ENCODE assay signal across 9 mouse cellular contexts in genomic region chr17:14524426-14525236, GRCm38 (mm10).
A peak's percentile ranks its signal among the peaks of the same experiment; 100 is the strongest.
DNase-seq lines count a peak whose midpoint lies in the region; ATAC-seq and TF ChIP-seq lines count a peak whose summit lies in the region.
"Had no signal": no experiment of that assay in that cellular context is flagged by ENCODE, and none has a peak within 500 bp of the region (broad histone marks: within the 10 kb centered on the region; RNA-seq: fewer than 3 reads in every experiment).

No protein-coding gene starts in this region.

- H3K4me1 ChIP-seq in heart, embryonic 12.5 days (replicated peaks), result peaks cover 3% of the 10 kb centered on the region; the same call in 1 of the 2 replicates
- H3K4me1 ChIP-seq in MEL (ENCODE audit: control insufficient read depth in 1 of 2, insufficient read depth in 2 of 2, low read length in 2 of 2), result no peaks in the 10 kb centered on the region
- no peaks in the 10 kb centered on the region for H3K4me1 ChIP-seq in heart, embryonic 10.5 days
- no peaks in the 10 kb centered on the region for H3K4me1 ChIP-seq in lung, postnatal 0 days (ENCODE audit: insufficient read depth, low read depth, low read length)

- no peaks in the 10 kb centered on the region for H3K79me2 ChIP-seq in MEL (ENCODE audit: control insufficient read depth, insufficient read depth, low read length, poor library complexity)

- no peak for ATAC-seq in heart, embryonic 12.5 days (ENCODE audit: insufficient number of reproducible peaks, low FRiP score)
- no peak for ATAC-seq in lung, postnatal 0 days

- H3K9me3 ChIP-seq in heart, embryonic 12.5 days (replicated peaks), result no peaks in the 10 kb centered on the region
- no peaks in the 10 kb centered on the region for H3K9me3 ChIP-seq in MEL (replicated peaks; ENCODE audit: insufficient read depth, low read length)
- H3K9me3 ChIP-seq in heart, embryonic 10.5 days, result no peaks in the 10 kb centered on the region
- no peaks in the 10 kb centered on the region for H3K9me3 ChIP-seq in lung, postnatal 0 days (ENCODE audit: low read length)
- H3K9me3 ChIP-seq: limb, embryonic 15.5 days had no signal

- DNase-seq in heart, adult 11 months, result peak; percentile 66
- peak; percentile 75 for DNase-seq in MEL (ENCODE audit: low read depth, low spot score)
- peak; percentile 51 to 66 for DNase-seq in cerebellum, postnatal 36 days
- peak; percentile 72 for DNase-seq in heart, embryonic 10.5 days (ENCODE audit: low spot score)
- DNase-seq in kidney, postnatal 14 days, result peak; percentile 66
- peak; percentile 83 for DNase-seq in lung, postnatal 0 days (ENCODE audit: low spot score)
- DNase-seq in right cerebral cortex, postnatal 4 days, result peak; percentile 86

- no peak for TF ChIP-seq EP300 in MEL (IDR thresholded peaks at IDR 0.05; ENCODE audit: low read depth in 1 of 2, low read length in 2 of 2)
- TF ChIP-seq EP300 in lung, postnatal 0 days (IDR thresholded peaks at IDR 0.05), result no peak

- no peaks in the 10 kb centered on the region for H3K36me3 ChIP-seq in heart, embryonic 12.5 days
- H3K36me3 ChIP-seq in MEL (ENCODE audit: control insufficient read depth in 1 of 2, insufficient read depth in 2 of 2, low read length in 2 of 2), result no peaks in the 10 kb centered on the region
- H3K36me3 ChIP-seq in heart, embryonic 10.5 days, result no peaks in the 10 kb centered on the region
- H3K36me3 ChIP-seq in lung, postnatal 0 days (ENCODE audit: insufficient read depth, low read length), result no peaks in the 10 kb centered on the region
- H3K36me3 ChIP-seq: limb, embryonic 15.5 days had no signal

- H3K27me3 ChIP-seq in heart, embryonic 12.5 days (replicated peaks), result peaks cover 42% of the 10 kb centered on the region
- no peaks in the 10 kb centered on the region for H3K27me3 ChIP-seq in MEL (ENCODE audit: control insufficient read depth in 1 of 2, insufficient read depth in 2 of 2, low read length in 2 of 2)
- peaks cover 36% of the 10 kb centered on the region for H3K27me3 ChIP-seq in heart, embryonic 10.5 days (ENCODE audit: insufficient read depth, poor library complexity, severe bottlenecking)
- no peaks in the 10 kb centered on the region for H3K27me3 ChIP-seq in lung, postnatal 0 days (replicated peaks; ENCODE audit: insufficient read depth, low read length)

- no peak for TF ChIP-seq POLR2A in MEL (IDR thresholded peaks at IDR 0.05; ENCODE audit: control insufficient read depth in 1 of 2, insufficient read depth in 1 of 2, low read depth in 1 of 2, low read length in 2 of 2, poor library complexity in 1 of 2)

- 40% methylated on average over 13 of the region's 13 CpGs for WGBS in heart, embryonic 12.5 days
- 46% methylated on average over 13 of the region's 13 CpGs for WGBS in heart, embryonic 10.5 days
- 45% methylated on average over 13 of the region's 13 CpGs for WGBS in lung, postnatal 0 days

- H3K4me2 ChIP-seq in heart, embryonic 12.5 days, result no peak overlapping the region
- H3K4me2 ChIP-seq in lung, postnatal 0 days (replicated peaks; ENCODE audit: low read depth, low read length), result no peak overlapping the region
- H3K4me2 ChIP-seq: limb, embryonic 15.5 days had no signal

- H3K27ac ChIP-seq in heart, embryonic 12.5 days (ENCODE audit: poor library complexity, severe bottlenecking), result no peak overlapping the region
- no peak overlapping the region for H3K27ac ChIP-seq in MEL (ENCODE audit: control insufficient read depth, low read depth, low read length)
- H3K27ac ChIP-seq in heart, embryonic 10.5 days, result no peak overlapping the region
- no peak overlapping the region for H3K27ac ChIP-seq in lung, postnatal 0 days (ENCODE audit: low read length)
- H3K27ac ChIP-seq: limb, embryonic 15.5 days had no signal

- no peak overlapping the region for H3K4me3 ChIP-seq in heart, embryonic 12.5 days
- no peak overlapping the region for H3K4me3 ChIP-seq in MEL (ENCODE audit: control insufficient read depth in 1 of 2, insufficient read depth in 1 of 2, low read depth in 2 of 2, low read length in 2 of 2)
- H3K4me3 ChIP-seq in heart, embryonic 10.5 days, result no peak overlapping the region
- H3K4me3 ChIP-seq in lung, postnatal 0 days (ENCODE audit: low read depth, low read length), result no peak overlapping the region
- H3K4me3 ChIP-seq: limb, embryonic 15.5 days had no signal

- H3K9ac ChIP-seq in heart, embryonic 12.5 days, result no peak overlapping the region
- H3K9ac ChIP-seq in MEL (ENCODE audit: control insufficient read depth, low read depth, low read length, poor library complexity, severe bottlenecking), result no peak overlapping the region
- no peak overlapping the region for H3K9ac ChIP-seq in lung, postnatal 0 days (replicated peaks; ENCODE audit: low read depth)
- H3K9ac ChIP-seq: limb, embryonic 15.5 days had no signal

- peak; percentile 82 for TF ChIP-seq RAD21 in MEL (IDR thresholded peaks at IDR 0.05; ENCODE audit: low read depth, low read length)

- TF ChIP-seq CTCF in MEL (IDR thresholded peaks at IDR 0.05 in 2 of 3, conservative IDR thresholded peaks at IDR 0.05 in 1 of 3; ENCODE audit: control insufficient read depth in 1 of 3, insufficient read depth in 1 of 3, low read depth in 2 of 3, low read length in 3 of 3, poor library complexity in 1 of 3, severe bottlenecking in 1 of 3), result peak; percentile 44 to 78 (median 59); a peak in 5 of 6 replicates
- TF ChIP-seq CTCF in lung, postnatal 0 days (IDR thresholded peaks at IDR 0.05), result peak; percentile 84

TF ChIP-seq in MEL, 35 proteins besides CTCF, POLR2A, EP300 and RAD21:
- TF ChIP-seq RCOR1 (IDR thresholded peaks at IDR 0.05; ENCODE audit: low read depth, low read length) (no peak), ZNF384 (IDR thresholded peaks at IDR 0.05; ENCODE audit: low read depth, low read length) (no peak), UBTF (IDR thresholded peaks at IDR 0.05; ENCODE audit: borderline replicate concordance, insufficient read depth, low read depth, low read length) (no peak), MAZ (IDR thresholded peaks at IDR 0.05; ENCODE audit: low read depth, low read length) (no peak), ZC3H11A (IDR thresholded peaks at IDR 0.05; ENCODE audit: low read depth, low read length) (peak; percentile 76), HCFC1 (IDR thresholded peaks at IDR 0.05; ENCODE audit: low read depth, low read length) (no peak), ZMIZ1 (IDR thresholded peaks at IDR 0.05; ENCODE audit: low read depth, low read length) (no peak), NRF1 (IDR thresholded peaks at IDR 0.05; ENCODE audit: insufficient read depth, low read depth, low read length, poor library complexity, severe bottlenecking) (no peak), SMC3 (IDR thresholded peaks at IDR 0.05; ENCODE audit: low read depth, low read length) (peak; percentile 88), POLR2AphosphoS2 (IDR thresholded peaks at IDR 0.05; ENCODE audit: low read length) (no peak), USF1 (IDR thresholded peaks at IDR 0.05; ENCODE audit: low read depth, low read length) (no peak), MYC (IDR thresholded peaks at IDR 0.05; ENCODE audit: low read depth, low read length) (no peak), MAX (IDR thresholded peaks at IDR 0.05; ENCODE audit: low read length) (no peak), MAFK (IDR thresholded peaks at IDR 0.05; ENCODE audit: borderline replicate concordance, low read depth, low read length) (no peak)
